Mouse (Mus musculus): ENCODE data around the gene Kcnip1. TPM values are rescaled to one million over a fixed set of nuclear protein-coding genes. Genes with fewer than 3 reads are reported as not detected.
A peak's percentile ranks its signal among the peaks of the same experiment; 100 is the strongest.

The Kcnip1 gene
- polyA plus RNA-seq, 1 experiment from 2014 or later, result 0.22 TPM

- no peak for DNase-seq (ENCODE audit: low spot score)
These were observed 302.8 kb downstream of the Kcnip1 start for GRCm38 (mm10) chr11:33690181-33690580.

GRCm38 (mm10) chr11:33685904-33686303 lies 307.0 kb downstream of the Kcnip1 start:
- no peak for DNase-seq (ENCODE audit: low spot score)

GRCm38 (mm10) chr11:33680151-33680550 lies 312.8 kb downstream of the Kcnip1 start:
- DNase-seq (ENCODE audit: low spot score), result peak; percentile 6

GRCm38 (mm10) chr11:33670105-33670965 lies 322.6 kb downstream of the Kcnip1 start:
- no peak for DNase-seq (ENCODE audit: low spot score)

GRCm38 (mm10) chr11:33668376-33668775 lies 324.6 kb downstream of the Kcnip1 start:
- no peak for DNase-seq (ENCODE audit: low spot score)

GRCm38 (mm10) chr11:33663599-33663998 lies 329.4 kb downstream of the Kcnip1 start:
- no peak for DNase-seq (ENCODE audit: low spot score)

- DNase-seq (ENCODE audit: low spot score), result no peak
These were observed 332.7 kb downstream of the Kcnip1 start for GRCm38 (mm10) chr11:33660016-33660913.

GRCm38 (mm10) chr11:33655861-33656593 lies 336.9 kb downstream of the Kcnip1 start:
- no peak for DNase-seq (ENCODE audit: low spot score)

- no peak for DNase-seq (ENCODE audit: low spot score)
These were observed 337.7 kb downstream of the Kcnip1 start for GRCm38 (mm10) chr11:33655221-33655620.

GRCm38 (mm10) chr11:33654485-33654884 lies 338.5 kb downstream of the Kcnip1 start:
- no peak for DNase-seq (ENCODE audit: low spot score)

- no peak for DNase-seq (ENCODE audit: low spot score)
These were observed 343.6 kb downstream of the Kcnip1 start for GRCm38 (mm10) chr11:33649358-33649757.

GRCm38 (mm10) chr11:33637107-33637506 lies 355.8 kb downstream of the Kcnip1 start:
- no peak for DNase-seq (ENCODE audit: low spot score)

- no peak for DNase-seq (ENCODE audit: low spot score)
These were observed 365.7 kb downstream of the Kcnip1 start for GRCm38 (mm10) chr11:33627136-33627742.

GRCm38 (mm10) chr11:33614218-33614617 lies 378.7 kb downstream of the Kcnip1 start:
- DNase-seq (ENCODE audit: low spot score), result peak; percentile 39

- DNase-seq (ENCODE audit: low spot score), result no peak
These were observed 385.2 kb downstream of the Kcnip1 start for GRCm38 (mm10) chr11:33607784-33608183.

- DNase-seq (ENCODE audit: low spot score), result no peak
These were observed 389.8 kb downstream of the Kcnip1 start for GRCm38 (mm10) chr11:33603174-33603573.

GRCm38 (mm10) chr11:33598986-33599385 lies 394.0 kb downstream of the Kcnip1 start, which contains the start of gene D130052B06Rik:
Gene D130052B06Rik (plus strand): TSS chr11:33599302.
- DNase-seq (ENCODE audit: low spot score), result no peak

GRCm38 (mm10) chr11:33596655-33597054 lies 396.3 kb downstream of the Kcnip1 start:
- DNase-seq (ENCODE audit: low spot score), result no peak

- DNase-seq (ENCODE audit: low spot score), result no peak
These were observed 400.1 kb downstream of the Kcnip1 start for GRCm38 (mm10) chr11:33592826-33593225.

GRCm38 (mm10) chr11:33590771-33591170 lies 402.2 kb downstream of the Kcnip1 start:
- no peak for DNase-seq (ENCODE audit: low spot score)

- DNase-seq (ENCODE audit: low spot score), result no peak
These were observed 406.3 kb downstream of the Kcnip1 start for GRCm38 (mm10) chr11:33586614-33587013.
